Mouse (Mus musculus) bone marrow macrophage, adult 2 months (primary cell): Measurements from ENCODE around the gene Ankrd39.

Source experiments
- CTCF ChIP-seq: IDR thresholded peaks from 2 replicates; pipeline ENCODE4 v1.5.1; 2012; ENCODE audit warnings: low read depth, mild to moderate bottlenecking, low read length, moderate library complexity
- POLR2A ChIP-seq: IDR thresholded peaks from 2 replicates; pipeline ENCODE4 v1.6.1; 2012; ENCODE audit warnings: mild to moderate bottlenecking, low read depth, low read length, borderline replicate concordance

DNA sequence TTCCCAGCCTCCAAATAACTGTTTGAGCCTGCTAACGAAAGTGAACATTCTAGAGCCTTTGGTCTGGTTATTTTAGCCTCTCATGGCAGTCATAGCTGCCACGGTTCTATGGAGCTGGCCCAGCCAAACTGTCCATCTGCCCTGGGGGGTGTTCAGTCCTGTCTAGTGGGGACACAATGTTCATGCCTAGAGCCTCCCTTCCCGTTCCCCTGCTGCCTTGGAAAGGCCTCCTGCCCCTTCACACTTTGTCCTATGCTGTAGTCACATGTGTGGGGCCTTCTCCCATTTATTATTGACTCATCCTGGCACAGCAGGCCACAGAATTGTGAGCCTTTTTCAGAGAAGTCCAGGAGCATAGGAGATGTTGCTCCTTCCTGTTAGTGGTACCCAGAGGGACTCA is 29.0 kb downstream of the Ankrd39 start:
- TF ChIP-seq CTCF (no peak), POLR2A (no peak)
